Mouse (Mus musculus): ENCODE data around the gene Hprt.

The Hprt gene

DNA sequence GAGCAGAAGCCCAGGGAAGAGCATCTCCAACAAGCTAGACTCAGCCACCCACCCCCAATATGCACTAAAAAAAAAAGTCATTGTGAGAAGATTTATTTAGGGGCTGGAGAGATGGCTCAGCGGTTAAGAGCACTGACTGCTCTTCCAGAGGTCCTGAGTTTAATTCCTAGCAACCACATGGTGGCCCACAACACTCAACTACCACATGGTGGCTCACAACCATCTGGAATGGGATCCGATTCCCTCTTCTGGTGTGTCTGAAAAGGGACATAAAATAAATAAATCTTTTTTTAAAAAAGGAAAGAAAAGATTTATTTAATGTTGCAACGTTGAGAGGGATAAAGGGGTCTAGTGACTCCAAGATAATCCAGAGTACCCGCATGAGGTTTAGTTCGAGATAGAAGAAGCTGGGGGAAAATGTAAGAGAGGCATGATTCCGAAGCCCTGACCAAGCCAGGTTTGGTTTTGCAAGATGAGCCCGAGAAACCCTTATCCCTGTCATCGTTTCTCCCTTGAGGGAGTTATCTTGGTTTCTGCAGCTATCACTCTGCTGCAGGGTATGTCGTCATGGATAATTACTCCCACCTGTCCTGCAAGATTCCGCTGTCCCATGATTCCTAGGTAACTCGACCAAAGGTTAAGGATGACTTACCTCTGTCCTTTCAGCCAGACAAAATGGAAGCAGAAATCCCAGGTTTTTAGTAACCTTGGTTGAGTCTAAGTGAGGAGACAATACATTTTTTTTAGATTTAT is 37.7 kb downstream of the Hprt start:
- TF ChIP-seq CTCF (conservative IDR thresholded peaks at IDR 0.05; ENCODE audit: low read length) (no peak), POU5F1 (IDR thresholded peaks at IDR 0.05; ENCODE audit: borderline replicate concordance, low read length) (no peak), NANOG (IDR thresholded peaks at IDR 0.05; ENCODE audit: borderline replicate concordance, low read length) (no peak)
- Histone ChIP-seq H3K36me3 (ENCODE audit: insufficient read depth, low read length) (no peaks in the 10 kb centered on the region), H3K4me1 (replicated peaks; ENCODE audit: low read depth, low read length) (no peaks in the 10 kb centered on the region), H3K27me3 (ENCODE audit: insufficient read depth, low read length) (no peaks in the 10 kb centered on the region), H3K9me3 (ENCODE audit: low read length) (no peaks in the 10 kb centered on the region), H3K4me3 (replicated peaks; ENCODE audit: low read length) (no peak overlapping the region)

DNA sequence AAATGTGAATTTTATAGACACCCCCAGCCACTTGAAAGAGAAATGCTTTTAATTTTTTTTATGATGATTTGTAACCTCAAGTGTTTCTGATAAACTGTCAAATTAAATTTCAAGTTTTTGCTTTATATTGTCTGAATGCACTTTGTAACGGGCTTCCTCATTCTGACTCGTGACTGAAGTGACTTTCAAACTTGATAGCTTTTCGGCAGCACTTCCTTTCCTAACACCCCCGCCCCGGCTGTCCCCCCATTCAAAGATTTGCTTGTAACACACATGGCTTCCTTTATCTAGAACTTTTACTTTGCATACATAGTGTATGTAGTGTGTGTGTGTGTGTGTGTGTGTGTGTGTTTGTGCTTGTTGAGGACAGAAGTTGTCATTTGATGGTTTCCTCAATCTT is 41.6 kb downstream of the Hprt start:
- Histone ChIP-seq H3K4me3 (replicated peaks; ENCODE audit: low read length) (no peak overlapping the region), H3K4me1 (replicated peaks; ENCODE audit: low read depth, low read length) (no peaks in the 10 kb centered on the region), H3K36me3 (ENCODE audit: insufficient read depth, low read length) (no peaks in the 10 kb centered on the region), H3K27me3 (ENCODE audit: insufficient read depth, low read length) (no peaks in the 10 kb centered on the region), H3K9me3 (ENCODE audit: low read length) (no peaks in the 10 kb centered on the region)
- TF ChIP-seq POU5F1 (IDR thresholded peaks at IDR 0.05; ENCODE audit: borderline replicate concordance, low read length) (no peak), NANOG (IDR thresholded peaks at IDR 0.05; ENCODE audit: borderline replicate concordance, low read length) (no peak), CTCF (conservative IDR thresholded peaks at IDR 0.05; ENCODE audit: low read length) (no peak)

DNA sequence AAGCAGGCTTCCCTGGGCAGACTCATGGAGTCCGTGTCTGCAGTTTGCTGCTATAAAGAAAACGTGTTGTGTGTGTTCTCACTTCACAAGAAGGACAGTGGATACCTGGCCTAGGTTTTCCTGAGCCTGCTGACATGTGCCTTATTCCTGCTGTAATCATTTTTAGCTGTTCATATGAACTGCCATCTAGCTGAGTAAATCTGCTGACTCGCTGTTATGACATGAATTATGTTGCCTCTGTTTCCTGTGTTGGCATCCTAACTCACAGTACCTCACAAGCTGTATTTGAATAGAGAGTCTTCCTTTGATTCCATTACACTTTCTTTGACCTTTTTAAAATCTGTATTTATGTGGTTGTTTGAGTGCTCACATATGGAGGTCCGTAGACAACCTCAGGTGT is 50.3 kb downstream of the Hprt start:
- TF ChIP-seq POU5F1 (IDR thresholded peaks at IDR 0.05; ENCODE audit: borderline replicate concordance, low read length) (no peak), CTCF (conservative IDR thresholded peaks at IDR 0.05; ENCODE audit: low read length) (no peak), NANOG (IDR thresholded peaks at IDR 0.05; ENCODE audit: borderline replicate concordance, low read length) (no peak)
- Histone ChIP-seq H3K27me3 (ENCODE audit: insufficient read depth, low read length) (no peaks in the 10 kb centered on the region), H3K4me3 (replicated peaks; ENCODE audit: low read length) (no peak overlapping the region), H3K36me3 (ENCODE audit: insufficient read depth, low read length) (no peaks in the 10 kb centered on the region), H3K9me3 (ENCODE audit: low read length) (no peaks in the 10 kb centered on the region), H3K4me1 (replicated peaks; ENCODE audit: low read depth, low read length) (peaks cover 4% of the 10 kb centered on the region; the same call in 1 of the 2 replicates)

DNA sequence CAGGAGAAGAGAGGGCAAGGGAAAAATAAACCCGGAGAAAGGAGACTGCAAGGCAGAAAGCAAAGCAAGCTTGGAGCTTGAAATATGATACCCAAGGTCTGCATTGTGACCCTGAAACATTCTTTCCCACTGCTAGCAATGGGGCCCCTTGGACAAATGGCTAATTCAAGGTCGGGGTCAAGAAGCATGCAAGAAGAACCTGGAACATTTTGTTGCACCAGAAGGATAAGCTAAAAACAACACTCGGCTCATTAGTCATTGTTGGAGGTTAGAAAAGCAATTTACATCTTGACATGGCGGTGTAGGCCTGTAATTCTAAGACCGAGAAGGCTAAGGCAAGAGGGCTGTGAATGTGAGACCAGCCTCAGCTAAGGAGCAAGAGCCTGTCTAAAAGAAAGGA is 51.7 kb downstream of the Hprt start:
- TF ChIP-seq POU5F1 (IDR thresholded peaks at IDR 0.05; ENCODE audit: borderline replicate concordance, low read length) (no peak), NANOG (IDR thresholded peaks at IDR 0.05; ENCODE audit: borderline replicate concordance, low read length) (no peak), CTCF (conservative IDR thresholded peaks at IDR 0.05; ENCODE audit: low read length) (no peak)
- Histone ChIP-seq H3K4me3 (replicated peaks; ENCODE audit: low read length) (no peak overlapping the region), H3K36me3 (ENCODE audit: insufficient read depth, low read length) (no peaks in the 10 kb centered on the region), H3K27me3 (ENCODE audit: insufficient read depth, low read length) (no peaks in the 10 kb centered on the region), H3K9me3 (ENCODE audit: low read length) (no peaks in the 10 kb centered on the region), H3K4me1 (replicated peaks; ENCODE audit: low read depth, low read length) (peaks cover 4% of the 10 kb centered on the region; the same call in 1 of the 2 replicates)

DNA sequence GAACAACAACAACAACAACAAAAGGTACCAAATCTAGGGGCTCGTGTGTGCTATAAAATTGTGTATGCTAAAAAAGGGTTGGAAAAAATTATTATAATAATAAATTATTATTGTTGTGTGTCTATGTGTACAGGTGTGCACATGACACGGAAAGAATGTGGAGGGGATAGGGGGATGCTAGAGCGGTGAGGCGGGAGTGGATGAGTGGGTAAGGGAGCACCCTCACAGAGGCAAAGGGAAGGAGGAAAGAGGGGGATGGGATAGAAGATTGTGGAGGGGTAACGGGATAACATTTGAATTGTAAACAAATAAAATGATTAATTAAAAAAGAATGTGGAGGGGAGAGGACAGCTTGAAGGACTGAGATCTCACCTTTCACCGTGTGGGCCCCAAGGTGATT is 52.2 kb downstream of the Hprt start:
- H3K4me3 ChIP-seq (replicated peaks; ENCODE audit: low read length): no peak overlapping the region
- peaks cover 5% of the 10 kb centered on the region; the same call in 1 of the 2 replicates for H3K4me1 ChIP-seq (replicated peaks; ENCODE audit: low read depth, low read length)
- no peak for TF ChIP-seq POU5F1 (IDR thresholded peaks at IDR 0.05; ENCODE audit: borderline replicate concordance, low read length)
- no peak for TF ChIP-seq NANOG (IDR thresholded peaks at IDR 0.05; ENCODE audit: borderline replicate concordance, low read length)
- no peak for TF ChIP-seq CTCF (conservative IDR thresholded peaks at IDR 0.05; ENCODE audit: low read length)
- H3K9me3 ChIP-seq (ENCODE audit: low read length): no peaks in the 10 kb centered on the region
- H3K36me3 ChIP-seq (ENCODE audit: insufficient read depth, low read length): no peaks in the 10 kb centered on the region
- H3K27me3 ChIP-seq (ENCODE audit: insufficient read depth, low read length): no peaks in the 10 kb centered on the region

DNA sequence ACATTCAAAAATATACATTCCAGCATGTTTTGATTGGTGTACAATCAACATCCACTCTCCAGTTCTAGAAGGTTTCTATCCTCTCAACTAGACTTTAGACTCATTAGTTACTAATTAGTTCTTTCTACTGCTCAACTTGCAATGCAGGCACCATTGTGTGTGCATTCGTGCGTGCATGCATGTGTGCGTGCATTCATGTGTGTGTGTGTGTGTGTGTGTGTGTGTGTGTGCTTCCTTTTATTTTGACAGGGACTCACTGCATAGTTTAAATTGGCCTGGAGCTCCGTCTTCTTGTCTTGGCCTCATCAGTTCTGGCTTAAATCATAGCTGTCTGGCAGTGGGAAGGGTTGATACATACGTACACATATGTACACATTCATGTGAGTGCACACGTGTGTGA is 53.1 kb downstream of the Hprt start:
- no peak for TF ChIP-seq NANOG (IDR thresholded peaks at IDR 0.05; ENCODE audit: borderline replicate concordance, low read length)
- no peak for TF ChIP-seq CTCF (conservative IDR thresholded peaks at IDR 0.05; ENCODE audit: low read length)
- no peak for TF ChIP-seq POU5F1 (IDR thresholded peaks at IDR 0.05; ENCODE audit: borderline replicate concordance, low read length)
- Histone ChIP-seq H3K27me3 (ENCODE audit: insufficient read depth, low read length) (no peaks in the 10 kb centered on the region), H3K36me3 (ENCODE audit: insufficient read depth, low read length) (no peaks in the 10 kb centered on the region)

DNA sequence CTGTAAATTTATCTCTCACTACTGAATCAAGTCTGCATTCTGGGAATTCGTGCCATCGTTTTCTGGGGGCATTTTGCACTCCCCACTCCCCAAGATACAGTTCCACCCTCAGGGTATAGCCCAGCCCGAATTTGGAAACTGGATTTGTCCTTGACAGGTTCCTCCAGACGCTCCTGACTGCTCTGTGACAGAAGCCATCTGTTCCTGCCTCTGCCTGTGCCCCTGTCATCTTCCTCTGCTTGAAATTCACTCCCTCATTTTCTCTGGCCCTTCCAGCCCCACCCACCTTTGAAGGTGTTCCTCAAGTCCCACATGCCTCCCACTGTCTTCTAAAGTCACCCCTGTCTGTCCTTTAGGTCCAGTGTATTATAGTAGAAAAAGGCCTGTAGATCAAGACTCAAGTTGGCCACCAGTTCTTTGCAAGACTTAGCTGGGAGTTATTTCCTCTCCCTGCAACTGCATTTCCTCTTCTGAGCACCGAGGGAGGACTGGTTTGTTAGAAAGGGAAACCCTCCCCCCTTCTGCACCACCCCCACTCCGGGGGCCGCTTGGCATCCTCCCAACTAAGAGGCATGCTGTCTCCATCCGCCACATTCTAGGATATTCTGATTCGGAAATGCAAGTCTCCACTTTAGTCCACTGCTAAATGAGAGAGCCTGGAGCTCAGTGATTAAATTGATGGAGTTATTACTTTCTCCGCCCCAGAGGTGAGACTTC is 57.4 kb downstream of the Hprt start:
- no peaks in the 10 kb centered on the region for H3K36me3 ChIP-seq (ENCODE audit: insufficient read depth, low read length)
- H3K27me3 ChIP-seq (ENCODE audit: insufficient read depth, low read length): no peaks in the 10 kb centered on the region
- no peaks in the 10 kb centered on the region for H3K9me3 ChIP-seq (ENCODE audit: low read length)
- no peak overlapping the region for H3K4me3 ChIP-seq (replicated peaks; ENCODE audit: low read length)
- TF ChIP-seq POU5F1 (IDR thresholded peaks at IDR 0.05; ENCODE audit: borderline replicate concordance, low read length): no peak
- TF ChIP-seq NANOG (IDR thresholded peaks at IDR 0.05; ENCODE audit: borderline replicate concordance, low read length): no peak
- TF ChIP-seq CTCF (conservative IDR thresholded peaks at IDR 0.05; ENCODE audit: low read length): no peak
- H3K4me1 ChIP-seq (replicated peaks; ENCODE audit: low read depth, low read length): peaks cover 11% of the 10 kb centered on the region

More for the DNA sequence above, 53.1 kb downstream of the Hprt start:
- Histone ChIP-seq H3K4me1 (replicated peaks; ENCODE audit: low read depth, low read length) (peaks cover 10% of the 10 kb centered on the region), H3K9me3 (ENCODE audit: low read length) (no peaks in the 10 kb centered on the region), H3K4me3 (replicated peaks; ENCODE audit: low read length) (no peak overlapping the region)

DNA sequence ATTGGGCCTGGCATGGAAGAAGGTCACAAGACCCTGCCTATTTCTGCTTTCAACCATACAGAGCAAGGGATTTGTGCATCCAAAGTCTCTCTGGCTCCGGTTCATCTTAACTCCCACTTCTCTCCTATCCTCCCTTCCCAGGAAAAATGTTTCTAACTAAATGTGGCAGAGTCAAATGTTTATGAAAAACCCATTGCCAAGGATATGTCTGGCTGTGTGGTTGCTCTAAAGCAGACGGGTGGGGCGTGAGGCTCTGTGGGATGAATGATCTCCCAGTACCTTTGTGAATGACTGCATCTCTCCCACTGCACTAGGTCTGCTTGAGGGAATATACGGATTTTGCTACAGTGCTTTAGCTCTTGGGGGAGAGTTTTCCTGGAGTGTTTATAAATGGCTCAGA is 58.1 kb downstream of the Hprt start:
- H3K9me3 ChIP-seq (ENCODE audit: low read length): no peaks in the 10 kb centered on the region
- no peak overlapping the region for H3K4me3 ChIP-seq (replicated peaks; ENCODE audit: low read length)
- no peaks in the 10 kb centered on the region for H3K27me3 ChIP-seq (ENCODE audit: insufficient read depth, low read length)
- TF ChIP-seq NANOG (IDR thresholded peaks at IDR 0.05; ENCODE audit: borderline replicate concordance, low read length) (no peak), CTCF (conservative IDR thresholded peaks at IDR 0.05; ENCODE audit: low read length) (no peak), POU5F1 (IDR thresholded peaks at IDR 0.05; ENCODE audit: borderline replicate concordance, low read length) (no peak)
- no peaks in the 10 kb centered on the region for H3K36me3 ChIP-seq (ENCODE audit: insufficient read depth, low read length)
- peaks cover 11% of the 10 kb centered on the region for H3K4me1 ChIP-seq (replicated peaks; ENCODE audit: low read depth, low read length)
